Mouse (Mus musculus) hindbrain, embryonic 15.5 days (tissue): Measurements from ENCODE around the gene Slc35a5. TPM values are rescaled to one million over a fixed set of nuclear protein-coding genes. Genes with fewer than 3 reads are reported as not detected.

ENCODE experiments used
- ATAC-seq: fragments of 200-750 bp; cut with Nextera tagmentation; 2 replicates; pipeline ENCODE4 v1.8.0; 2017; ENCODE audit warnings: low read depth, moderate number of reproducible peaks, moderate TSS enrichment; ENCODE audit not compliant: low FRiP score
- H3K27ac ChIP-seq: fragments of 300-500 bp; sonication (generic); replicated peaks from 2 replicates; pipeline ENCODE4 v1.5.1; 2015; ENCODE audit warnings: mild to moderate bottlenecking, inconsistent platforms
- H3K27me3 ChIP-seq: fragments of 300-500 bp; sonication (generic); 2 replicates; pipeline ENCODE4 v1.6.1; 2015; ENCODE audit warnings: control low read depth, inconsistent platforms
- H3K36me3 ChIP-seq: fragments of 300-500 bp; sonication (generic); 2 replicates; pipeline ENCODE4 v1.6.1; 2015; ENCODE audit warnings: control low read depth, inconsistent platforms
- H3K4me1 ChIP-seq: fragments of 300-500 bp; sonication (generic); replicated peaks from 2 replicates; pipeline ENCODE4 v1.6.1; 2015; ENCODE audit warnings: control low read depth, inconsistent platforms
- H3K4me2 ChIP-seq: fragments of 300-500 bp; sonication (generic); 2 replicates; pipeline ENCODE4 v1.6.1; 2015; ENCODE audit warnings: moderate library complexity, mild to moderate bottlenecking, inconsistent platforms
- H3K4me3 ChIP-seq: fragments of 300-500 bp; sonication (generic); 2 replicates; pipeline ENCODE4 v1.5.1; 2015; ENCODE audit warnings: mild to moderate bottlenecking, inconsistent platforms
- H3K9ac ChIP-seq: fragments of 300-500 bp; sonication (generic); 2 replicates; pipeline ENCODE4 v1.6.1; 2015; ENCODE audit warnings: inconsistent platforms
- H3K9me3 ChIP-seq: fragments of 300-500 bp; sonication (generic); 2 replicates; pipeline ENCODE4 v1.6.1; 2016; ENCODE audit warnings: control low read depth, inconsistent platforms
- WGBS: fragments of 180-500 bp; shearing (Covaris S2); methylation state at CpG from one replicate; pipeline ENCODE4 v1.1.7; 2015; 5-methylcytosine and 5-hydroxymethylcytosine counted together
- polyA plus RNA-seq: library from polyadenylated mRNA; unstranded; fragments of >200 nt; fragmentation: Nextera tagmentation; extraction: Ambion mirVana; gene quantifications from 2 replicates; pipeline ENCODE4 v1.2.1, GENCODE M21; 2015

Gene Slc35a5
- polyA plus RNA-seq, 1 experiment from 2014 or later, result 33.3 TPM

DNA sequence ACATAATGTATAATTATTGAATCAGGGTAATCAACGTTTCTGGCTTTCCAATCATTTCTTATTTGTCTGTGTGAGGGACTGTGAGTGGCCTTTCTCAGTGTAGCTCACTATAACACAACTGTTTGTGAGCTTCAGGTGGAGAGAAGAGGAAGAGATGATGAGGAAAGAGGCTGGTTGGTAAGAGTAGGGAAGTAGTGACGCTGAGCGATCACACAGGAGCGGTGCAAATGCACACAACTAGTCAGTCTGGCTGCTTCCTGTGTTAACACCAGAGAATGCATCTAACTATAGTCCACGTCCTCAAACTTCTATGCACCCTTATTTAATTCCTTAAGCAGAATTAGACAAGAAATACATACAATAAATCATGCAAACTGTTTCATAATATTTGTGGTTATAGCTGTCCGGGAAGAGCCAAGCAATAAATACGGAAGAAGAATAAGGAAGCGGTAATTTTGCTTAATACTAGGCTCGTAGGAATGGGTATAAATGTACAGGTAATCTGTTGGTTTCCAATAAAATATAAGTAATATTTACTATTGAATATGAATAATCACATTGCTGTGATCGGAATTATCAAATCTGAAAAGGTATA lies 9.9 kb downstream of the Slc35a5 start:
- Histone ChIP-seq H3K9me3 (no peaks in the 10 kb centered on the region), H3K27me3 (no peaks in the 10 kb centered on the region), H3K27ac (no peak overlapping the region), H3K9ac (no peak overlapping the region), H3K4me2 (no peak overlapping the region), H3K4me1 (no peaks in the 10 kb centered on the region), H3K36me3 (peaks cover 70% of the 10 kb centered on the region), H3K4me3 (no peak overlapping the region)
- ATAC-seq, result no peak
- WGBS, result 94% methylated on average over 10 of the region's 10 CpGs

DNA sequence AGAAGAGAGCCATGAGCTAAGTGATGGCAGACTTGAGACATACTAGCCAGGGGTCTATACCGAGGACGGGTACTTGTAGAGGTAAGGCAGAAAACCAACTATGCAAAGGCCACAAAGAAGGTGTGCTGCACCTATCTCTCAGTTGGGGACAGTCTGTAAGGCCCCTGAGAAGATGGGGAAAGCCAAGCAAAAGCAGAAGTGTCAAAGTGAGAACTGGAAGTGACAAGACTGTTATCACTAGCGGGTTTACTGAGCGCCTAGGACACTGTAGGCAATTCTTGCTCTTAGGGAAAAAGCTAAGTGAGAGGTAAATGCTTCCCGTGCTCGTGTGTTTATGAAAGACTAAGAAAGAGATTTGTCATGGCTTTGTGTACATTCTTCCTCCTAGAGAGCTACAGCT lies 13.4 kb downstream of the Slc35a5 start:
- Histone ChIP-seq H3K4me2 (no peak overlapping the region), H3K9ac (no peak overlapping the region), H3K4me3 (no peak overlapping the region), H3K4me1 (no peaks in the 10 kb centered on the region), H3K9me3 (no peaks in the 10 kb centered on the region), H3K27ac (no peak overlapping the region), H3K27me3 (no peaks in the 10 kb centered on the region), H3K36me3 (peaks cover 80% of the 10 kb centered on the region)
- WGBS, result 90% methylated on average over 6 of the region's 6 CpGs
- ATAC-seq, result no peak

DNA sequence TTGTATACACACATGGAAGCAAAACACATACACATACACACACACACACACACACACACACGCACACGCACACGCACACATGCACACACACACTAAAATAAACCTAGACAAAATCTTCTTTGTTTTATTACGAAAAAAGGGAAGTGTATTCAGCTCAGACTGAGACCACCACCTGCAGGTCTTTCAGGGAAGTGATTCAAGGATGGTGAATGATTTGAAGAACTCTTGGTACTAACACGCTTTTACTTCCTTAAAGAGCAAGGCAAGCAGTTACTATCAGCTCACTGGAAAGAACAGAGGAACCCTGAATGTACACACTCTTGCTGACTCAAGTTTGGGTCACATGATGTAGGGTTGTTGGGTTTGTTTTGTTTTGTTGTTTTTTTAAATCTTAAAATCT lies 15.9 kb downstream of the Slc35a5 start:
- H3K27me3 ChIP-seq, result no peaks in the 10 kb centered on the region
- no peaks in the 10 kb centered on the region for H3K9me3 ChIP-seq
- peaks cover 79% of the 10 kb centered on the region for H3K36me3 ChIP-seq
- no peaks in the 10 kb centered on the region for H3K4me1 ChIP-seq
- H3K4me3 ChIP-seq, result no peak overlapping the region
- no peak overlapping the region for H3K9ac ChIP-seq
- H3K4me2 ChIP-seq, result no peak overlapping the region
- no peak for ATAC-seq
- no peak overlapping the region for H3K27ac ChIP-seq
- WGBS, result 96% methylated on average over 5 of the region's 5 CpGs

DNA sequence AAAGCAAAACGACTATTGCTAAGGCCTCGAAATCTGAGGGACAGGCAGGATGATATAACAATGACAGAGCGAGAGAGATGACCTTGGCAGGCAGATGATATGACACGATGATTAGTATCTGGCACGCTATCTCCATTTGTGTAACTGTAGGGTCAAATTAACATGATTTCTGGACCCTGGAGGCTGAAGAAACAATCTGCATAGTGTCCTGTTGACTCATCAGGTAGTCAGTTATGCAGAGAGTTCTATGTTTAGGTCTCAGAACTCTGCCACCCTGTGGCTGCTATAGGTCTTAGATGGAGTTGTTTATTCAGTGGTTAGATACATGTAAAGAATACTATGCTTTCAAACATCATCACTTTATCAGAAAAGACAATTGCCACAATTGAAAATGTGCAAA lies 16.8 kb downstream of the Slc35a5 start:
- no peak for ATAC-seq
- Histone ChIP-seq H3K36me3 (peaks cover 72% of the 10 kb centered on the region), H3K27ac (no peak overlapping the region), H3K4me1 (no peaks in the 10 kb centered on the region), H3K9ac (no peak overlapping the region), H3K4me2 (no peak overlapping the region), H3K27me3 (no peaks in the 10 kb centered on the region), H3K9me3 (no peaks in the 10 kb centered on the region), H3K4me3 (no peak overlapping the region)
- WGBS, result 97% methylated on average over 5 of the region's 5 CpGs

GRCm38 (mm10) chr16:45127936-45128710 lies 30.4 kb downstream of the Slc35a5 start:
- Histone ChIP-seq H3K4me3 (no peak overlapping the region), H3K9ac (no peak overlapping the region), H3K27ac (no peak overlapping the region), H3K36me3 (no peaks in the 10 kb centered on the region), H3K27me3 (no peaks in the 10 kb centered on the region), H3K4me1 (no peaks in the 10 kb centered on the region), H3K9me3 (no peaks in the 10 kb centered on the region), H3K4me2 (no peak overlapping the region)
- WGBS, result 85% methylated on average over 2 of the region's 2 CpGs
- ATAC-seq, result no peak

- H3K9ac ChIP-seq, result no peak overlapping the region
- no peaks in the 10 kb centered on the region for H3K36me3 ChIP-seq
- H3K4me1 ChIP-seq, result 0 out of 2 replicates have a peak, but pooled peaks cover 5% of the 10 kb centered on the region
- no peaks in the 10 kb centered on the region for H3K9me3 ChIP-seq
- no peaks in the 10 kb centered on the region for H3K27me3 ChIP-seq
- H3K4me2 ChIP-seq, result no peak overlapping the region
- WGBS, result 82% methylated on average over 9 of the region's 9 CpGs
- H3K27ac ChIP-seq, result no peak overlapping the region
- H3K4me3 ChIP-seq, result no peak overlapping the region
- no peak for ATAC-seq
Observed at GRCm38 (mm10) chr16:45124230-45125203, 34.0 kb downstream of the Slc35a5 start.

GRCm38 (mm10) chr16:45122571-45122970 lies 35.9 kb downstream of the Slc35a5 start:
- no peaks in the 10 kb centered on the region for H3K36me3 ChIP-seq
- 0 out of 2 replicates have a peak, but pooled peaks cover 5% of the 10 kb centered on the region for H3K4me1 ChIP-seq
- no peak overlapping the region for H3K4me2 ChIP-seq
- no peak overlapping the region for H3K9ac ChIP-seq
- H3K27me3 ChIP-seq, result no peaks in the 10 kb centered on the region
- no peak overlapping the region for H3K4me3 ChIP-seq
- H3K27ac ChIP-seq, result no peak overlapping the region
- no peaks in the 10 kb centered on the region for H3K9me3 ChIP-seq
- 72% methylated on average over 5 of the region's 5 CpGs for WGBS
- ATAC-seq, result no peak

DNA sequence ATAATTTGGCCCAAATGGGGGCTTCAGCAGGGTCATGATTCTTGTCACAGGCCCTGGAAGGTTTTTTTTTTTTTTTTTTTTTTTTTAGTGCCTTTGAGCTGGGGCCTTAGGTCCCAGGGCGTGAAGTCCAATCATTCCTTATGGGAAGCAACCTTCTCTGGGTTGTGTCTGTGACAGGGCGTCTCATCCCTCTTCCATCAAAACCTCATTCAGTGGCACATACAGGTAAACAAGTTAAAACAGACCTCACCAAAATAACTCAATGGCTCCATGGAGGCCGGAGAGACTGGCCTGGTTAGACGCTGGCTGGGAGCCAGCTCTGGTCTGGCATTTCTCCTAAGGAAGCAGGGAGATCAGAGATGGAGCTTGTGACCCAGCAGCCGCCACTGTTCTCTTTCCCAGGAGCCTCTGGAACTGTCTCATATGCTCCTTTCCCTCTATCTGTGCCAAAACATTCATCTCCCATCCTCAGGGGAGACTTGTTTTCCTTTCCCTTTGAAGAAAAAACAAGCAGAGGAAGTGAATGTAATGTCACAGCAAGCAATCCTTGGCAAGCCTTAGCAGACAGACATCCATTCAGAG lies 37.6 kb downstream of the Slc35a5 start:
- ATAC-seq, result peak; percentile 56; the same call in 1 of the 2 replicates
- no peak overlapping the region for H3K4me2 ChIP-seq
- H3K27me3 ChIP-seq, result no peaks in the 10 kb centered on the region
- H3K36me3 ChIP-seq, result no peaks in the 10 kb centered on the region
- no peak overlapping the region; the same call in 1 of the 2 replicates for H3K27ac ChIP-seq
- 0 out of 2 replicates have a peak, but pooled peaks cover 5% of the 10 kb centered on the region for H3K4me1 ChIP-seq
- no peak overlapping the region for H3K4me3 ChIP-seq
- no peaks in the 10 kb centered on the region for H3K9me3 ChIP-seq
- WGBS, result 65% methylated on average over 5 of the region's 5 CpGs
- no peak overlapping the region for H3K9ac ChIP-seq

GRCm38 (mm10) chr16:45118760-45119159 lies 39.7 kb downstream of the Slc35a5 start:
- WGBS, result 84% methylated on average over 3 of the region's 3 CpGs

GRCm38 (mm10) chr16:45117200-45117599 lies 41.3 kb downstream of the Slc35a5 start:
- Histone ChIP-seq H3K9me3 (no peaks in the 10 kb centered on the region), H3K4me2 (no peak overlapping the region), H3K27ac (no peak overlapping the region), H3K27me3 (no peaks in the 10 kb centered on the region), H3K4me3 (no peak overlapping the region), H3K9ac (no peak overlapping the region), H3K36me3 (no peaks in the 10 kb centered on the region), H3K4me1 (0 out of 2 replicates have a peak, but pooled peaks cover 5% of the 10 kb centered on the region)
- ATAC-seq, result no peak
- WGBS, result 97% methylated on average over 3 of the region's 3 CpGs

More at GRCm38 (mm10) chr16:45118760-45119159, 39.7 kb downstream of the Slc35a5 start:
- Histone ChIP-seq H3K4me1 (0 out of 2 replicates have a peak, but pooled peaks cover 5% of the 10 kb centered on the region), H3K4me2 (no peak overlapping the region), H3K27ac (no peak overlapping the region), H3K36me3 (no peaks in the 10 kb centered on the region), H3K4me3 (no peak overlapping the region), H3K9me3 (no peaks in the 10 kb centered on the region), H3K9ac (no peak overlapping the region), H3K27me3 (no peaks in the 10 kb centered on the region)
- ATAC-seq, result no peak

DNA sequence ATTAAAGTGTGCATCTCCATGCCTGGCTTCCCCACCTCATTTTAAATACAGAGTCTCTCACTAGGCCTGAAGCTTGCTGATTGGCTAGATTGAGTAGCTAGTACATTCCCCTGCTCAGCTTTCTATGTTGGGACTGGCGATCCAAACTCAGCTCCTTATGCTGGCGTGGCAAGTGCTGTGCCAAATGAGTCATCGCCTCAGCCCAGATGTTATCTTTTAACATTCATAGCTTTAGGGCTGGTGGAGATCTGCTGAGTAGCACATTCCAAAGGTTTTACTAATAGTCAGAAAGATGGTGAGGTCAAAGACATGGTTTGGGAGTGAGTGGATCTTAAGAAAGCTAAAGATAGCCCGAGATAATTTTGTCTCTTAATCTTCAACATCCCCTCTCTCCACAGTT lies 48.0 kb downstream of the Slc35a5 start:
- Histone ChIP-seq H3K4me2 (no peak overlapping the region), H3K4me3 (no peak overlapping the region), H3K9ac (no peak overlapping the region), H3K4me1 (no peaks in the 10 kb centered on the region), H3K36me3 (no peaks in the 10 kb centered on the region), H3K27ac (no peak overlapping the region), H3K9me3 (no peaks in the 10 kb centered on the region), H3K27me3 (no peaks in the 10 kb centered on the region)
- WGBS, result 78% methylated on average over 4 of the region's 4 CpGs
- ATAC-seq, result no peak
